Mouse (Mus musculus): ENCODE measurements around the gene Nckap1.

- TF ChIP-seq TAL1 (IDR thresholded peaks at IDR 0.05; ENCODE audit: low read length) (no peak), GATA1 (IDR thresholded peaks at IDR 0.05; ENCODE audit: low read length) (no peak)
Observed at GRCm38 (mm10) chr2:80612796-80613195, 31.6 kb upstream of the Nckap1 start.
